Mouse (Mus musculus) lung, postnatal 10 days (tissue): ENCODE results near the gene Prr14.
A peak's percentile ranks its signal among the peaks of the same experiment; 100 is the strongest.
"Not testable (repeated sequence)": the region's sequence is repeated elsewhere in the genome, so short reads cannot be mapped to it uniquely, and the experiment has no call there.

Experiments used
- DNase-seq: peaks from one replicate; pipeline ENCODE4 v3.0.0; 2021

The Prr14 gene

GRCm38 (mm10) chr7:127472060-127472459 lies 12.6 kb downstream of the Prr14 start:
- no peak for DNase-seq

GRCm38 (mm10) chr7:127473705-127474104 lies 14.3 kb downstream of the Prr14 start:
- peak; percentile 29 for DNase-seq

- DNase-seq: no peak
These were observed 15.1 kb downstream of the Prr14 start for GRCm38 (mm10) chr7:127474378-127475070.

- DNase-seq: no peak
These were observed 15.9 kb downstream of the Prr14 start for GRCm38 (mm10) chr7:127475186-127475740.

- DNase-seq: peak; percentile 19
These were observed 16.9 kb downstream of the Prr14 start for GRCm38 (mm10) chr7:127476336-127476735.

GRCm38 (mm10) chr7:127476855-127477254 lies 17.4 kb downstream of the Prr14 start:
- no peak for DNase-seq

GRCm38 (mm10) chr7:127477687-127478634 lies 18.6 kb downstream of the Prr14 start:
- peak; percentile 100 for DNase-seq

- peak; percentile 99 for DNase-seq
These were observed 19.4 kb downstream of the Prr14 start, which contains the start of gene Fbrs for GRCm38 (mm10) chr7:127478635-127479317. TSS of gene Fbrs (plus strand) at chr7:127479199.

GRCm38 (mm10) chr7:127479318-127480225 lies 20.2 kb downstream of the Prr14 start:
- peak; percentile 52 for DNase-seq

- DNase-seq: peak; percentile 29
These were observed 20.9 kb downstream of the Prr14 start for GRCm38 (mm10) chr7:127480321-127480720.

GRCm38 (mm10) chr7:127485416-127485815 lies 26.0 kb downstream of the Prr14 start:
- DNase-seq: no peak

- DNase-seq: not testable (repeated sequence)
These were observed 29.0 kb downstream of the Prr14 start for GRCm38 (mm10) chr7:127488364-127488763.

GRCm38 (mm10) chr7:127489982-127490381 lies 30.6 kb downstream of the Prr14 start:
- no peak for DNase-seq

- DNase-seq: no peak
These were observed 32.4 kb downstream of the Prr14 start for GRCm38 (mm10) chr7:127491846-127492245.

GRCm38 (mm10) chr7:127494648-127495047 lies 35.2 kb downstream of the Prr14 start:
- DNase-seq: no peak

GRCm38 (mm10) chr7:127497382-127497781 lies 38.0 kb downstream of the Prr14 start:
- no peak for DNase-seq

- peak; percentile 72 for DNase-seq
These were observed 39.0 kb downstream of the Prr14 start for GRCm38 (mm10) chr7:127498407-127498806.

GRCm38 (mm10) chr7:127508291-127508690 lies 48.9 kb downstream of the Prr14 start:
- no peak for DNase-seq

GRCm38 (mm10) chr7:127509830-127510229 lies 50.4 kb downstream of the Prr14 start:
- DNase-seq: not testable (repeated sequence)

- DNase-seq: peak; percentile 28
These were observed 51.8 kb downstream of the Prr14 start for GRCm38 (mm10) chr7:127511241-127511640.

GRCm38 (mm10) chr7:127511808-127512230 lies 52.4 kb downstream of the Prr14 start, which contains the start of gene Srcap:
TSS of gene Srcap (plus strand) at chr7:127511983.
- DNase-seq: peak; percentile 98
